Mouse (Mus musculus): ENCODE results near the gene Oxnad1. TPM values are rescaled to one million over a fixed set of nuclear protein-coding genes. Genes with fewer than 3 reads are reported as not detected.
A peak's percentile ranks its signal among the peaks of the same experiment; 100 is the strongest.

Oxnad1 gene
- polyA plus RNA-seq, 1 experiment from 2014 or later, result 19.3 TPM

DNA sequence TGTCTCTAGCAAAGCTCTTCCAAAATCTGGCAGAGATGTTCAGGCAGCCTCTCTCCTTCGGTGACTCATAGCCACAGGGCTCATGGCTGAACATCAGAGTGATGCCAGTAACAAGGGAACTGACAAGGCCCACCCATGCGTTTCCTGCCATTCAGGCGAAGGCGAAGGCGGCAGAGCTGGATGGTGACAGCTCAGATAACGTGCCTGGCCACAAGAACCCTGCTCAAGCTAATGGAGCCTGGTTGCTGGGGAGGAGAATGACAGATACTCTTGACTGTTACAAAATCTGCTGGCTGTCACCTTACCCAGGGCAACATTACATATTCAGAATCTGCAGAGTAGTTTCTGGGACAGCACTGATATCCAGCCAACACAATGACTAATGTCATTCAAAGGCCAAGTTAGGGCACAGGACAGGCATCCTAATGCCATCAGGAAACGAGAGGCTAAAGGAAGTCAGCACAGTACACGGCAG is 11.9 kb upstream of the Oxnad1 start:
- H3K4me1 ChIP-seq (replicated peaks; ENCODE audit: control insufficient read depth, insufficient read depth, low read length), result no peaks in the 10 kb centered on the region
- WGBS, result 70% methylated on average over 8 of the region's 8 CpGs
- H3K4me3 ChIP-seq (ENCODE audit: low read depth, low read length), result no peak overlapping the region
- no peak for TF ChIP-seq CTCF (IDR thresholded peaks at IDR 0.05; ENCODE audit: low read depth)
- no peaks in the 10 kb centered on the region for H3K9me3 ChIP-seq (ENCODE audit: control insufficient read depth)
- ATAC-seq, result no peak
- H3K4me2 ChIP-seq (replicated peaks; ENCODE audit: low read depth), result no peak overlapping the region
- H3K27me3 ChIP-seq (replicated peaks; ENCODE audit: control insufficient read depth, insufficient read depth, low read length), result no peaks in the 10 kb centered on the region
- H3K36me3 ChIP-seq (ENCODE audit: control insufficient read depth, insufficient read depth), result no peaks in the 10 kb centered on the region
- H3K27ac ChIP-seq (ENCODE audit: low read depth, low read length), result no peak overlapping the region
- H3K9ac ChIP-seq (ENCODE audit: low read depth, low read length), result no peak overlapping the region

DNA sequence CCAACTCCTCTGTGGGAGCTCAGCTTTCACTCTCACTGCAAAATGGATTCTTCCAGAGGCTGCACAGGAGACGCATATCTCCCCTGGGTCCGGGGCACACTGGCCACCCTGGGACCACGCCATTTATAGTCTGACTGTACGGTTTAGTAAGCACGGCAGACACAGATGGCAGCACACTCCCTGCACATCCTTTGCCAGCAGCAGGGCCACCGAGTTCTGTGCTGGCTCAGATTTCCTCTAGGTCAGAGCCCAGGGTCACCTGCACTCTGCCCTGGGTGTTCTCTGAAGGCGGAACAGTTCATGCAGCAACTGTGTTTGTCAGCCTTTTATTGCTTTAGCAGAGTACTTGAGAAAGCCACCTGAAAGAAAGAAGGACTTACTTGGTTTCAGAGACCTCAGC is 11.3 kb upstream of the Oxnad1 start:
- no peak overlapping the region for H3K4me2 ChIP-seq (replicated peaks; ENCODE audit: low read depth)
- H3K9me3 ChIP-seq (ENCODE audit: control insufficient read depth), result no peaks in the 10 kb centered on the region
- no peak overlapping the region for H3K9ac ChIP-seq (ENCODE audit: low read depth, low read length)
- ATAC-seq, result no peak
- no peak overlapping the region for H3K27ac ChIP-seq (ENCODE audit: low read depth, low read length)
- H3K36me3 ChIP-seq (ENCODE audit: control insufficient read depth, insufficient read depth), result no peaks in the 10 kb centered on the region
- 58% methylated on average over 7 of the region's 7 CpGs for WGBS
- no peak overlapping the region for H3K4me3 ChIP-seq (ENCODE audit: low read depth, low read length)
- H3K4me1 ChIP-seq (replicated peaks; ENCODE audit: control insufficient read depth, insufficient read depth, low read length), result no peaks in the 10 kb centered on the region
- no peaks in the 10 kb centered on the region for H3K27me3 ChIP-seq (replicated peaks; ENCODE audit: control insufficient read depth, insufficient read depth, low read length)
- no peak for TF ChIP-seq CTCF (IDR thresholded peaks at IDR 0.05; ENCODE audit: low read depth)

DNA sequence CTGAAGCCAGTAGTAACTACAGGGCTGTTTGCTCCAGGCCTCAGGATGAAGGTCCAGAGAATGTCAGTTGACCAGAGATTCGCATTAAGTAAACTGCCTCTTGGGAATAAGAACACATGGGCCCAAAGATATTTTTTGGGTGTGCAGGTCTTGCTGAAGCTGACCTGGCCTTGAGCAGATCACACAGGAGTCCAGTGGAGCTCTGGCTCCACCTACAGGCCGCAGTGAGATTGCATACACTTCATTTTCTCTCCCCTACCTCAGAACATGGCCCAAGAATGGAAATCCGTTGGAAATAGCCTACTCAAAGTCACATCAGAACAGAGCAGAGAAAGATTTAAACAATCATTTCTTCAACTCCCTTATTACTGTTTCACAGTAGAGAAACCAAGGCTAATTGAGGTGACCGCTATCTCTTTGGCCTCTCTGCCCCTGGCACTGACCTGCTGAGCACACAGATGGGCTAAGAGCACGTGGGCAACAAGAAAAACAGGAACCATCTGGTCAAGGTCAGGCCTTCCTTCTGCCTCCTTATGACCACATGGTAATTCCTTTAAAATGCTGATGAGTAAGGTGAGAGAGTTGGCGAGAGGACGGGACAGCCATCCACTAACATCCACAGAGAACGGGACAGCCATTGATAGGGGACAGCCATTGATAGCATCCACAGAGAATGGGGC is 8.1 kb upstream of the Oxnad1 start:
- no peak overlapping the region for H3K4me3 ChIP-seq (ENCODE audit: low read depth, low read length)
- ATAC-seq, result no peak
- 52% methylated on average over 8 of the region's 8 CpGs for WGBS
- no peak overlapping the region for H3K27ac ChIP-seq (ENCODE audit: low read depth, low read length)
- no peaks in the 10 kb centered on the region for H3K27me3 ChIP-seq (replicated peaks; ENCODE audit: control insufficient read depth, insufficient read depth, low read length)
- no peaks in the 10 kb centered on the region for H3K4me1 ChIP-seq (replicated peaks; ENCODE audit: control insufficient read depth, insufficient read depth, low read length)
- H3K4me2 ChIP-seq (replicated peaks; ENCODE audit: low read depth), result no peak overlapping the region
- no peak overlapping the region for H3K9ac ChIP-seq (ENCODE audit: low read depth, low read length)
- H3K9me3 ChIP-seq (ENCODE audit: control insufficient read depth), result no peaks in the 10 kb centered on the region
- peak; percentile 97 for TF ChIP-seq CTCF (IDR thresholded peaks at IDR 0.05; ENCODE audit: low read depth)
- H3K36me3 ChIP-seq (ENCODE audit: control insufficient read depth, insufficient read depth), result peaks cover 5% of the 10 kb centered on the region

DNA sequence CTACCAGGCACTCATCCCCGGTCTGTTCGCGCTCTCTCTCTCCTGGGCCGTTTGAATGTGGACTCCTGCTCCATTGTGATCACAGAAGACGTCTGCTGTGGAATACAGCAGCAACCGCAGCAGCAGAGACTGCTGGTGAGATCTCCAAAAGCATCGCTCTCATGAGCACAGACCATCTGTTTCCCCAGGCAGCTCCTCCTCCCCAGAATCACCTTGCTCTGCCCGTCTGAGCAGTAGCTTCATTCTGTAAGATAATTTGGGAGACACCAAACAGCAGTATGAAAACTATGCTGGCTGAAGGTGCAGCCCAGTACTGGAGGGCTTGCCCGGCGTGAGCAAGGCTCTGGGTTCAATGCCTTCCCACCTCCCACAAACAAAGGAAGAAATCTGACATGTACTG is 4.1 kb upstream of the Oxnad1 start:
- H3K9ac ChIP-seq (ENCODE audit: low read depth, low read length), result no peak overlapping the region
- no peak overlapping the region for H3K4me2 ChIP-seq (replicated peaks; ENCODE audit: low read depth)
- 0 out of 2 replicates have a peak, but pooled peaks cover 3% of the 10 kb centered on the region for H3K4me1 ChIP-seq (replicated peaks; ENCODE audit: control insufficient read depth, insufficient read depth, low read length)
- H3K9me3 ChIP-seq (ENCODE audit: control insufficient read depth), result no peaks in the 10 kb centered on the region
- H3K36me3 ChIP-seq (ENCODE audit: control insufficient read depth, insufficient read depth), result peaks cover 11% of the 10 kb centered on the region
- H3K27me3 ChIP-seq (replicated peaks; ENCODE audit: control insufficient read depth, insufficient read depth, low read length), result no peaks in the 10 kb centered on the region
- WGBS, result 74% methylated on average over 10 of the region's 10 CpGs
- H3K4me3 ChIP-seq (ENCODE audit: low read depth, low read length), result no peak overlapping the region
- TF ChIP-seq CTCF (IDR thresholded peaks at IDR 0.05; ENCODE audit: low read depth), result no peak
- no peak for ATAC-seq
- no peak overlapping the region for H3K27ac ChIP-seq (ENCODE audit: low read depth, low read length)

DNA sequence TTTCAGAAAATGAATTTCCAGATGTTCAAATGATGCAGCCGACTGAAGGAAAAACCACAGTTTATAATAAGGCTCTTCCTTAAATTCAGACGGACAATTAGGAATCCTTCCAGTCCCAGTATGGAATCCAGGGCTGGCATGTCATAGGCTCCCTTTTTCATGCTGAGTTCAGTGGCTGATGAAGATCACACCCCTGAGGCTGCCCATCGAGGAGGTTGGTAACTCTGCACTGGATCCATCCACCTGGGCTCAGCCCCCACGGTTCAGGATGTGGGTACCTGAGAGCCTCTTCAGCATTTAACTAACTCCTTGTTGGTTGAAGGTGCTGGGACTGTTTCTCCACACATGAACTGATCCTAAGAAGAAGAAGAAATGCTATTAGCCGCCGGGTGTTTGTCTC is 2.3 kb upstream of the Oxnad1 start:
- H3K27ac ChIP-seq (ENCODE audit: low read depth, low read length), result no peak overlapping the region
- H3K4me1 ChIP-seq (replicated peaks; ENCODE audit: control insufficient read depth, insufficient read depth, low read length), result 0 out of 2 replicates have a peak, but pooled peaks cover 6% of the 10 kb centered on the region
- no peak for ATAC-seq
- no peak overlapping the region for H3K9ac ChIP-seq (ENCODE audit: low read depth, low read length)
- 91% methylated on average over 6 of the region's 6 CpGs for WGBS
- H3K9me3 ChIP-seq (ENCODE audit: control insufficient read depth), result no peaks in the 10 kb centered on the region
- no peak overlapping the region for H3K4me2 ChIP-seq (replicated peaks; ENCODE audit: low read depth)
- no peak overlapping the region for H3K4me3 ChIP-seq (ENCODE audit: low read depth, low read length)
- TF ChIP-seq CTCF (IDR thresholded peaks at IDR 0.05; ENCODE audit: low read depth), result no peak
- peaks cover 11% of the 10 kb centered on the region for H3K36me3 ChIP-seq (ENCODE audit: control insufficient read depth, insufficient read depth)
- H3K27me3 ChIP-seq (replicated peaks; ENCODE audit: control insufficient read depth, insufficient read depth, low read length), result no peaks in the 10 kb centered on the region

DNA sequence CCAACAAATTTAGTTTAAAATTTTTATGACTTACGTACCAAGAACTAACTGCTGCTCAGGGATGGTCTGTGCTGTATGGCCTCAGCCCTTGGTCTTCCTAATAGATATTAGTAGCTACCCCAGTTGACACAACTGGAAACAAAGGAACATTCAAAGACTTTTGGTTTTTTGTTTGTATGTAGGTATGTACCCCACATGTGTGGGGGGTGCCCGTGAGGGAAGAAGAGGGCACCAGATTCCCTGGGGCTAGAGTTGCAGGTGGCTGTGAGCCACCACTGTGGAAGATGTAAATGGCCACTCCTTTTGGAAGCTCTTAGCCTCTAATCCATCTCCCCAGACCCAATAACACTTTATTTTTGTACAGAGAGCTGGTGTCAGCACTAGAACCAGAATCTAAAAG is 1.7 kb upstream of the Oxnad1 start:
- ATAC-seq, result no peak

More for the DNA sequence above, 1.7 kb upstream of the Oxnad1 start:
- Histone ChIP-seq H3K9me3 (ENCODE audit: control insufficient read depth) (no peaks in the 10 kb centered on the region), H3K9ac (ENCODE audit: low read depth, low read length) (no peak overlapping the region), H3K36me3 (ENCODE audit: control insufficient read depth, insufficient read depth) (peaks cover 11% of the 10 kb centered on the region), H3K4me2 (replicated peaks; ENCODE audit: low read depth) (no peak overlapping the region), H3K4me1 (replicated peaks; ENCODE audit: control insufficient read depth, insufficient read depth, low read length) (0 out of 2 replicates have a peak, but pooled peaks cover 6% of the 10 kb centered on the region), H3K27me3 (replicated peaks; ENCODE audit: control insufficient read depth, insufficient read depth, low read length) (no peaks in the 10 kb centered on the region), H3K27ac (ENCODE audit: low read depth, low read length) (no peak overlapping the region), H3K4me3 (ENCODE audit: low read depth, low read length) (no peak overlapping the region)
- WGBS, result 88% methylated on average over 2 of the region's 2 CpGs
- TF ChIP-seq CTCF (IDR thresholded peaks at IDR 0.05; ENCODE audit: low read depth), result no peak
